Mouse (Mus musculus): ENCODE measurements around the gene Fars2.
"Not testable (repeated sequence)": the region's sequence is repeated elsewhere in the genome, so short reads cannot be mapped to it uniquely, and the experiment has no call there.

The Fars2 gene

DNA sequence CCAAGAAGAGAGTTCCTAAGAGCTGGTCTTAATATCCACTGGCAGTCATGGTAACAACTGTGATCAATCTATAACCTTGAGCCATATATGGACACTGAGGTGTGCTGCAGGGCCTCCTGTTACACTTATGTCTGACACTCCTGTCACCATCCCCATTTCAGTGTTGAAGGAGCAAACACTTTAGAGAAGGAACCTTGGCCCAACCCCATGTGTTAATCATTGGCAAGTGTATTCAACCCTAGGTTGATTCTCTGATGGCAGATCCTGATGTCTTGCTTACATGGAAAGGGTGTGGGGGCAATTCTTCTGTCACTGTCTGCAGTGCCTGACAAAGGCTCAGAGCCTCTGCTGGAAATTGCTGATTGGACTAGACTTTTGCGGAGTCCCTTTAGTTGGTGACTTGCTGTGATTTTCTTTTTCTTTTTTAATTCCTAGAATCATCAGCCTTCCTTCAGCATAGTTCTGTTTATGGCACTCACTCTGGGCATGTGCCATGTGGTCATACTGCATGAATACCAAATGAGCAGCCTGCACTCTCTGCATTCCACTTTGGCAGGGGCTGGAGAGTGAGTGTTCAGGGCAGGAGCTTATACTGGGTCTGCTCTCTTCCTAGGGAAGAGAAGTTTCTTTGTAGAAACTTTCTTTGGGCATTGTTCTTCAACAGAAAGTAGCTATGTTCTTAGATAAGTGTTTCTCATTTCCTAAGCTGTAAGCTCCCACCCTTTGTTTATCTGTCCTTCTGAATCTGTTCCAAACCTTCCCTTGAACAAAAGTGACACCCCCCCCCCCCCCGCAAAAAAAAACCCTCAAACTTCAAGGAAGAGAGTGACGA is 181.0 kb downstream of the Fars2 start:
- no peak for DNase-seq

DNA sequence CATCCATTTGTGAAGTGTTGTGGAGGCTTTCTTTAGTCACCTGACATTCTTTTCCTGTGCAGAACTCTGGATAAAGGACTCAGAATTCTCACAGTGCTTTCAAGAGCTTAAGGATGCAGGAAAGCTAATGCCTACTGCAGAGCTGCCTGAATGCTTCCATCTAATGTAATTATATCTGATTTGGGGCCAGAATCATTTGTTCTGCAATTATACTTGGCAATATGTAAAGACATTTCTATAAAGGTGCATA is 181.5 kb downstream of the Fars2 start:
- no peak for DNase-seq

DNA sequence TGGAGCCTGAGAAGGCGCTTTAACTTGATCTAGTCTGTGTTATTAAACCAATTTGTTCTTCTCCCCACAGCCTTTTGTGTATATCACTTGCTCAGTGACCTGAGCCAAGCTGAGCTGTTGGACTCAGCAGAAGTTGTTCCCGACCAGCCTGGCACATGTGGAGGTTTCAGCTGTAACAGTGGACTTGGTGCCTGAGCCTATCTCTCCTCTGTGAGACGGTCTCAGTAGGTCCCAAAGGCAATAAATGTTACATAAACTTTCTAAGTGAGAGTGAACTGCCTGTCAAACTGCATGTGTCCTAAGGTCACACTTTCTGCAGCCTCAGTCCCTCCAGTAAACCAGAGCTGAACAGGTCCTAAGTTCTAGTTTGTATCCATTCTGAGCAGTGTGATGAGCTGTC is 185.6 kb downstream of the Fars2 start:
- DNase-seq, result no peak

DNA sequence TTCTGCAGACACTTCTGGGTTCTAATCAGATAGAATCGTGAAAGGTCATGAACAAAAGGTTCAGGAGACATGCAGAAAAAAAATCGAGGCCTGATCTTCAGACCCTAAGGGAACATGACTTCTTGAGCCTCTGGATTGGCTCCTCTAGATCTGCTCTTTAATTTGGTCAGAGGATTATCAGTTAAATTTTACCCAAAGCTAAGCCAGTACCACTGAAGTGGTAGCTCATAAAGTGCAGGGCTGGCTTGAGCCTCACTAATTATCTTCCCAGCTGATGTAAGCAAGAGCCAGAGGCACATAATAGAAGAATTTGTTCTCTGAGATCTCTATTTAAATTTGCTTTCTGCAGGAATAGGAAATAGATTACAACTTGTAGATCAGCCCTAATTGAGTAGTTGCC is 188.1 kb downstream of the Fars2 start:
- DNase-seq, result no peak

DNA sequence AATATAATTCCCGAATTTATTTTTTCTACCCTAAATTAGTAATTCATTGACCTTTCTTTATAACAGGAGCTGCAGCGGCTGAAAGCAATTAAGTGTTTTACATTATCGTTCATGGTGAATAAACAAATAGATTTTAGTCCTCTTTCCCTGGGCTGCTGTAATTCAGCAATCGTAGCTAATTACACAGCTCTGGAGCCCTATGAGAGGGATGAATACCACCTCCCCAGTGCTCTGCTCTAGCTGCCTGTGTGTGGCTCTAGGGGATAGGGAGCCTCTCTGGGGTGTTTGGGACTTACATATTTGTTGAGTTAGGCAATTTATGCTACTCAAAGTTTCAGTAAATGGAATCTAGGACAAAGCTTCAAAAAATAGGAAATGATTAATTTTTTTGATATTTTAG is 190.2 kb downstream of the Fars2 start:
- DNase-seq, result no peak

DNA sequence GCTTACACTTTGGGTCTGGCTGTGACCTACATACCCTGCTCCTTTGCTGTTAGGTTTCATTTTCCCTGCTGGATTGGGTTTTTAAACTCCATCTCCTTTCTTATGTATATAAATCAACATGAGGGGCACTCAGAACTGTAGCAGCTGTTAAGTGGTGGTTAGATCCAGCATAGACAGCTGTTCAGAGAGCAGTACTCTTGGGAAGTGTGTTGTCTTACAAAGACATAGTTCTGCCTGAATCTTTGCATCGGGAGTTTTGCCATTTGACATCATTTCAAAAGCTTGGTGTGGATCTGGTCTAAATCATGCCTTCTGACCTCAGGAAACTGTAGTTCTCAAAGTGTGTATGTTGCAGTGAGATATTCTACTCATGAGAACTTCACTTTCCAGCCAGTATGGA is 191.9 kb downstream of the Fars2 start:
- no peak for DNase-seq

DNA sequence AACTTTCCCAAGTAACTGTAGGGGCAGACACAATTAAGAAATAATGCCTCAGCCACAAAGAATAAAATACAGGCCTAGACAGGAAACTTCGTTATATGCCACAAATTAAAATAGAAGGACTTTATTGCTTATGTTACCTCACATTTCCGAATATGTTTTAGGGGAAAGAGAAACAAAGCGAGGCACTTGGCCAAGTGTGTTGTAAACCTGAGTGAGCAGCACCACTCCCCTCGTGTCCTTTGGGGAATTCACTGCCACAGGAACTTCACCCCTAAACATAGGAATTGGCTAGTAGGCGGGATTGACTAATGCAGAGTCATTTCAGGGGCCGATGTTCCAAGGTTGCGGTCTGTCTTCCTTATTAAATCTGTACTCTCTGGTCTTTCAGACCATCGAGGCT is 197.0 kb downstream of the Fars2 start:
- no peak for DNase-seq

DNA sequence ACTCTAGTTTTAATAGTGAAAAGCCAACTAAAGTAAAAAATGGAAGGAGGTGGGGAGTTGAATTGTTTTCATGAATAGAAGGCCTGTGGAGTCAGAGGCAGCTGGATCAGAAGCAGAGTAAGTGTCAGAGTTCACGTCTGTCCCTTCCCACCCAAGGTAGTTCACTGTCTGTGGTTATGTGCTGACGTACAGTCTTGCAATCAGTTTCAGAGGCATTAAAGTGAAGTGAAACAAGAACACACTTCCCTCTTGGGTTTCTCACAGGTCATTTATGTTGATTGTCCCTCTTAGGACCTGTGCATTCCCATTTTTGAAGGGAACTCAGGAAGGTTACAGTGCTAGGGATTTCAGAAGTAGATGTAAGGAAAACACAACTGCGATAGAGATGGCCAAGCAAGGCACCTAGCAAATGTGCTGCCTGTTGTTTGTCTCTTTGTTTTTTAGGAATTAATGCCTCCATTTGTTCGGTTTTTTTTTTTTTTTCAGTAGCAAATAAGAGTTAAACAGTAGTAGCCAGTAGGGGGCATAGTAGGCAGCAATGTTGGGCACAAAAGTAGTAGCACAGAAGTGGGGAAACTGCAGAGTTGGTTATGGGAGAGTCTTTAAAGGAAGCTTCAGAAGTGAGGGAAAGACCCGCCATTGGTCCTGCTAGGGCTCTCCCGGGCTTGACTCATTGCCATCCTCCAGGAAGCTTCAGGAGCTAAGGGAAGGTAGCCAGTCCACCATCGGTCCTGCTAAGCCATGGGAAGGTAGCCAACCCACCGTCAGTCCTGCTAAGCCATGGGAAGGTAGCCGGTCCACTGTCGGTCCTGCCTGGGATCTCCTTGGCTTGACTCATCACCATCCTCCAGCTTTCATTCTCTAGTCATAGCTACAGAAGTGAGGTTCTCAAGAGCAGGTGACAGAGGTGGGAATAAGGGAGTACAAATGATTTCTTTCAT is 197.9 kb downstream of the Fars2 start:
- DNase-seq, result no peak

DNA sequence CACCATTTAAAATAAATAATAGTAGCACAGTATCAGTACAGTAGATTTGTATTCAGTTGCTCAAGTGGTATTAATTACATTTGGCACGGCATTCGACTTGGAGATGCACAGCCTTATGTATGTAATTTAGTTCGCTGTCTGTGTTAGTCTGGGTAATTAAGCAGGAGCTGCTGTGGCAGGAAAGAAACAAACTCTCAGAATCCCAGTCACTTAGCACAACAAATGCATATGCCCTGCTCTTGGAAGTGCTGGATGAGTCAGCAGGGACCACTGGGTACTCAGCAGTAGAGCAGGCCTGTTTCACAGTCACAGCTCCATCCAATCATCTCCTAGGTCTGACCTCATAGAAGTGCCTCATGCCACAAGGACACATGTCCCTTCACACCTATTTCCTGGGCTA is 200.6 kb downstream of the Fars2 start:
- DNase-seq, result no peak

DNA sequence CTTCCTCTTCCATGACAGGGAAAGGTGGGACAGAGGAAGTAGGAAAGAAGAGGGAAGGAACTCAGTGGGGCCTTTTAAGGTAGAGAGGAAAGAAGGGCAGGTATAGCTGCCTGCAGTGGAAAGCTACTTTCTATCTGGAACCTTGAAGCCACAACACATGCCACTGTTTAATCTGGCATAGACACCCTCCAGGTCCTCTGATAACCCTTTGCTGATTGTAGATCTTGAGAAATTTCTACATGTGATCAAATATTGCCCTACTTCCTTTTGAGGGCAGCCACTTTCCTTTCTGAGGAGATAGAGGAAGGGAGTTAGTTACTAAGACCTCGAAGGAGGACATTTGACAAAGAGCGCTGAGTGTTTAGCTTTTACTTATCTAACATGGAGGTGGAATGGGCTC is 207.4 kb downstream of the Fars2 start:
- no peak for DNase-seq

DNA sequence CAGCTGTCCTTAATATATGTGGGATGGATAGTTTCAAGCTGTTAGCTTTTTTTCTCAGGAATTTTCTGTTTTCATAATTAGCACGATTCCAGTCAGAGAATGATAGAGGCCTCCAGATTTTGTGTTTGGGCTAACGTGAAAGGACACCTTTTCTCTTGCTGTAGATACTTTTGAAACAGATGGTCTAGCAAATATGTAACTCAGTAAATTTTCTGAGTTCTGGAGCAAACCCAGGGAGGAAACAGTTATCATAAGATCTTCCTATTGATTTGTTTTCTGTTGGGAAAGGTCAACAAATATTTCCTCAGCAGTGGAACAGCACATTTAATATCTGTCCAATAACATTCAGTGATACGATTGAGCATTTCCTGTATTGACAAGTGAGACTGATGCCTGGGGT is 209.3 kb downstream of the Fars2 start:
- no peak for DNase-seq

DNA sequence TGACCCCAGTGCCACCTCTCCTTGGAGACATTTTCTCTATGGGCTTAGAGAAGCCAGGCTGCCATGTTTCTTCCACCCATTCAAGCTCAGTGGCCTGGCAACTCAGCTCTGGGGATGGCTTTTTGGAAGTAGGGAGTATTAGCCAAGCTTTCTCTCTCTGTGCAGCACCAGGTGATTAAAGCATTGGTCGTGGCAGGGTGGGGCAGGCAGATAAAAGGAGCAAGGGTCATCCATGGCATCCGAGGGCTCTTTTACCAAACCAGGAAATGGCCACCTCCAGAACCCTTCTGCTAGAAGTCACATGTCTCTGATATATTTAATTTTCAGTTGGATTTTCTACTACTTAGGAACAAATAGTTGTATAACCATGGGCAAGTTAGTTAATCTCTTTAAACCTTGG is 212.7 kb downstream of the Fars2 start:
- no peak for DNase-seq

DNA sequence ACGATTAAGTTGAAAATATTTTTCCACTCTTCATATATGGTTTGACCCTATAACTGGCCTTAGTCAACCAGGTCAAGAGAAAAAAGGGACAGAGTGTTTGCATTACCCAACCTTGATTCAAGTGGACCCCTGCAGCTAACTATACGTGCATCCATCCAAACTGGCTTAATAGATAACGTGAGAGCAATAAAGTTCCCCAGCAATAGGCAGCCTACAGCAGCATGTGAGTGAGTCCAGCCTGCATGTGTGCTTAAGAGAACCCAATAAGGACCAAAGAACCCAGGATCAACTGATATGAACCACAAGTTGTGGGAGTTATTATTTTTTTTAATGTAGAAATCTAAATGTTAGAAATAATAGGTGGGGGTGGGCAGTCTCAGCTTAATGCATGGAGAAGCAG is 213.3 kb downstream of the Fars2 start:
- DNase-seq, result no peak

DNA sequence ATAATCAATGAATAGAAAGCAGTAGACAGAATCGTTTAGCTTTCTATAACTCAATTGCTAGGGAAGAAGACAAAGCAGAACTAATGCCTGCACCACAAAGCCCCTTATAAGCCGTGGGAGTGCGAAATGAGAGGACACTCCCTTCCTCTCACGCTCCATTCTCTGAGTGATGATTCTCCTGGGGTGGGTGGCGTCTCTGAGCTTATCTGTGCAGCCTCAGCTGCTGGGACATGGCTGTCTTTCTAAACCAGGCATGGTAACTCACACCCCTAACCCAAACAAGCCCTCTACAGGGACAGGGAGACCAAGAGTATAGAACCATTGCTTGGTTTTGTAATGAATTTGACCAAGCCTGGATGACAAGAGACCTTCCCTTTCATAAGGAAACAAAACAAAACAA is 217.5 kb downstream of the Fars2 start:
- DNase-seq, result no peak

DNA sequence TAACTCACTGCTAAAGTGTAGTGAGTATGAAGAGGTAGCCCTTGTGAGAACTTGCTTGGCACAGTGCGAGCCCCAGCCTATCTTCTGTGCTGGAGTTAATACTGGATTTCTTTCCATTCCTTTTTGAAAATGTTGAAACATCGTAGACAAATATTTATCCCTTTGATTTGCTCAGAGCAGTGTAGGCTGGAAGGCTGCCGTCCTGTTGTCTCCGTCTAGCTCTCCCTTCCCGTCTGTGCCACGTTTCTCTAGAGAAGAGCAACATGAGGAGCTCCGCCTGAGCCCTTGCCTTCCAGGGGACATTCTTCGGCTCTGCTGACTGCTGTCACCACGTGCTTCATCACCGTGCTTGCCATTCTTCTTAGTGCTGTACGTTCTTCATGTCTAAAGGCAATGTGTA is 234.3 kb downstream of the Fars2 start:
- DNase-seq, result no peak

DNA sequence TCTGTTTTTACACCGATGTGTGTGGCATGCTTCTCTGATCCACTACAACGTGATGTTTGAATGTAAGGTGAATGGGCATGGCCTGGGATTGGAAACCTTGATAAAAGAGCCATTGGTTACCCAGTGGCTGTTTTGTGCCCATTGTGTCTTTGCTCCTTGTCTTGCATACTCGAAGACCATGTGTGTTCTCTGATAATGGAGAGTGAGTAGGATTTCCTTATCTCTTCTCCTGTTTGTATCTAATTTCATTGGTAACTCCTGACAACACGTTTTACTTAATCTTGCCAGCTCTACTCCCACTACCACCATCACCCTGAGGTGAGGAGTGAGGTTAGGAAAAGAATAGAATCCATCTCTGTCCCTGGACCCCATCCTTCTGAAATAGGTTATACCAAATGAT is 240.3 kb downstream of the Fars2 start:
- DNase-seq, result no peak

DNA sequence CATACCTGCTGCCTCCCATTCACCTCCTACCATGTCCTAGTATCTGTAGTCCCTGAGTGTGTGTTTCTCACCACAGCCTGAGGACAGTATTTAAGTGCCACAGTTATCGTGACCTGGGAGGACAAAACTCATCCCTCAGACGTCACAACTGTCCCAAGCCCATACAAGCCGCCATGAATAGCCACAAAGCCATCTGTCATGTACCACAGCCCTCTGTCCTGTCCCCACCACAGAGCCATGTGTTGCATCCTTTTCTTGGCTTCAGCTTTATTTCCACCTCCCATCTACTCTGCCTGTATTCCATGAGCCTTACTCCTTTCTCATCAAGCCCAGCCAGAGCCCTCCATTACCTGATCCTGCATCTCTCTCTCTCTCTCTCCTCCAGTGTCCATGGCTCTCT is 244.2 kb downstream of the Fars2 start:
- DNase-seq, result no peak

DNA sequence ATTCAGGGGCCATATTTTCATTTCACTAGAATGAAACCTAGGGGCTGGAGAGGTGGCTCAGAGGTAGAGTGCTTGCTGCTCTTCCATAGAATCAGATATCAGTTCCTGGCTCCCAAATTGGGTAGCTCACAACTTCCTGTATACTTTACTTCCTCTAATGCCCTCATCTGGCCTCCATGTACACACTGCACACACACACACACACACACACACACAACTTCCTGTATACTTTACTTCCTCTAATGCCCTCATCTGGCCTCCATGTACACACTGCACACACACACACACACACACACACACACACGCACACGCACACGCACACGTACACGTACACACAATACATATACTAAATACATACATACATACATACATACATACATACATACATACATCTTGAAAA is 248.5 kb downstream of the Fars2 start:
- not testable (repeated sequence) for DNase-seq

DNA sequence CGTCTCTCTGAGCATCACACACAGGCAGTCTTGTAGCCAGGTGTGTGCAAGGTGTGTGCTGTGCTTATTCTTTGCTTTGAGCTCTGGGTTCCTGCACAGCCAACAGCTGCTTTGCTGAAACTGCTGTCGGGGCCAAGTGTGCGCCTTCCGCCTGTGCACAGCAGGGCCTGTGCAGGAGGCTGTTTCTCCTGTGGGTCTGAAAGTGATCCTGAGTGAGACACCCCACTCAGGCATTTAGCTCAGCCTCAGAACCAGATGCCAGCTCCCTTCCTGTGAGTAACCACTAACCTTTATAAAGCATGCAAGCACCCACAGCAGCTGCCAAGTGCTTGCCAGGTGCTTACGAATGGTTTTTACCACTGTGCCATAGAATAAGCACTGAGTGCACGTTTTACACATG is 249.1 kb downstream of the Fars2 start:
- no peak for DNase-seq

DNA sequence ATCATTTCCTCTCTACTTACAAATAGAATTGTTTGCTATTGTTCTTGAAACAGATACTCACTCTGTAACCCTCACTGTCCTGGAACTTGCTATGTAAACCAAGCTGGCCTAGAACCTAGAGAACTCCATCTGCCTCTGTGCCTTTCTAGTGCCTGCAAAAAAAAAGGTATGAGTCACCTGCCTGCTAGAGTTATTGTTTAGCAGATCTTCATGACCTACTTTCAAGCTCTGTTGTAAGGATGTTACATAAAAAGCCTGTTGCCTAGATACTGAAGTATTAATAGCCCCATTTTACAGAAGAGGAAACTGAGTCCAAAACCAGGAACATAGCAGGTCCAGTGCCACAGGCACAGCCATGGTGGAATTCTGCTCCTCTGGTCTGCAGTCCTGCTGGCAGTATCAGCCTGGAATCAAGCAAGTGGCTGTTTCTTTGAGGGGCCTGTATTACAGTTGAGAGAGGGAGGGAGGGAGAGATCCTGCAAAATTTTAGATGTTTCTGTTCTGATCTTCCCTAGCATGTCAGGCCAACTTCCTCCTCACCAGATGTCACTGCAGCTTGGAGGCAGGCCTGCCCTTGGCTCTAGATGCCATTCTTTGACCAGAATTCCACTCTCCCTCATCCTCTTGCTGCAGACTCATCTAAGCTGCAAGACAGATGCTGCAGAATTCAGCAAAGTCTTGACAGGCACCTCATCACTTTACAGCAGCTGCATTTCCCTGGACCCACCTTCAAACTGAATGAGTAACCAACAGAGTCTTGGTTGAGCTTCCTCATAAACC is 250.7 kb downstream of the Fars2 start:
- DNase-seq, result no peak

DNA sequence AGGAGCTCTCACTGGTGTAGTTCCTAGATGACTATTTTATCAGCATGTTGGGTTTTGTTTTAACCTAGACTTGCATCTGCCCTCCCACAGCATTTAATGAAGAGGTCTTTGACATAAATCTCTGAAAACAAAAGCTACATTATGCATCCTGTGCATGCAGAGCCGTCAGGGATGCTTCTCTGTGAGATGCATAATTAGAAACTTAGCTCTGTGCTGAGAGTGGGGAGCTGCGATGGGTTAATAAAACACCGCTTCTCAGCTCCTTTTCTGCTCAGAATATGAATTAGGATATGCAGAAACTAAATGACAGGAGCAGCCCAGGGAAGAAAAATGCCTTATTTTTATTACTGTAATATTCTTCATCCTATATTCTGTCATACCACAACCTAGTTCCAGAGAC is 251.6 kb downstream of the Fars2 start:
- no peak for DNase-seq

DNA sequence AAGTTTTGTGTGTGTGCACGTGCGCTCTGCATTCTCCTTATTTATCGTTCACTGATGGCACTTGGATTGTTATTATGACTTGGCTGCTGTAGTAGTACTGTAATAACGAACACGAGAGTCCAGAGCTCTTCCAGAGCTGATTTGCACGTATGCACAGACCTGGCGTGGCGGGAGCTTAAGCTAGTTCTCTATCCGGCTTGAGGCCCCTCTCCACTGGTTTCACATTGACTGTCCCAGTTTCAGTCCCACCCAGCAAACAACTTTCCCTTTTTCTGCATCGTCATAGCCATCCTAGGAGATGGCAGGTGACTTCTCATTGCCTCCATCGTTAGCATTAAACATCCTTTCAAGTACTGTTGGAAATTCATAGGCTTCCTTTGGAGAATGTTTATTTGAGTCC is 252.2 kb downstream of the Fars2 start:
- DNase-seq, result no peak

DNA sequence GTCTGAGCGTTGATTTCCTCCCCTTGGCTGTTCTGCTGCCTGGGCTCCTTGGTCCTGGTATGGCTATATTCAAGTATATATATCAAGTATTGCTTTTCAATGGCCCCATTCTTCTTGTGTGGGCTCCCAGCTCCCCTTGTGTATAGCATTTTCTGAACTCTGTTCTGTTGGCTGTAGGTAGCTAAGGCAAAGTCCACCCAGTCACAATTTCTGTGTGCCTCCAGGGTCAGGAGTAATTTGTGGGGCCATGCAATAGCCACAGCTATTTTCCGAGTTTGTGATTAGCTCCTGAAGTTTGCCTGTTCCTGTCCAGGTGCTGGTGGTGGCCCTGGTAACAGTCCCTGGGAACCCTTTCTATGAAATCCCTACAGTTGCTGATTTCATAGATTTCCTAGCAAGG is 266.0 kb downstream of the Fars2 start:
- DNase-seq, result no peak

DNA sequence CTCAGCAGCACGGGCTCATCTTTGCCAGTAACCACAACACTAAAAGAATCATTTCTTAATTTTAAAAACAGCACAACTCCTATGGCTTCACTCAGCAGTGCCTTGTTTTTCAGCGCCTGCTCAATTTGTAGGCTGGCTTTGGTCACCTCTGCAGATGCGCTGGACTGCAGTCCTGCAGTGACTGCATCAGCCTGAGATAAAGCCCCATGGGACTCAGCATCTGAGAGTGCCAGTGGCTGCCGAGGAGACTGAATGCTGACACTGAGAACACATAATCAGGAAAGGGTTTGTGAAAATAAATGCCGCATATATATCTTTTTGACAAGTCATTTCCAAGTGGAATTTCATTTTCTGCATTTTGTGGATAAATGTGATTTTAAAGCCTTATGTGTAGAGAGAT is 268.9 kb downstream of the Fars2 start:
- DNase-seq, result no peak

All from spleen, adult 18-20 months (tissue).